Mouse (Mus musculus): ENCODE results near the gene Atoh7.
A peak's percentile ranks its signal among the peaks of the same experiment; 100 is the strongest.

The Atoh7 gene

DNA sequence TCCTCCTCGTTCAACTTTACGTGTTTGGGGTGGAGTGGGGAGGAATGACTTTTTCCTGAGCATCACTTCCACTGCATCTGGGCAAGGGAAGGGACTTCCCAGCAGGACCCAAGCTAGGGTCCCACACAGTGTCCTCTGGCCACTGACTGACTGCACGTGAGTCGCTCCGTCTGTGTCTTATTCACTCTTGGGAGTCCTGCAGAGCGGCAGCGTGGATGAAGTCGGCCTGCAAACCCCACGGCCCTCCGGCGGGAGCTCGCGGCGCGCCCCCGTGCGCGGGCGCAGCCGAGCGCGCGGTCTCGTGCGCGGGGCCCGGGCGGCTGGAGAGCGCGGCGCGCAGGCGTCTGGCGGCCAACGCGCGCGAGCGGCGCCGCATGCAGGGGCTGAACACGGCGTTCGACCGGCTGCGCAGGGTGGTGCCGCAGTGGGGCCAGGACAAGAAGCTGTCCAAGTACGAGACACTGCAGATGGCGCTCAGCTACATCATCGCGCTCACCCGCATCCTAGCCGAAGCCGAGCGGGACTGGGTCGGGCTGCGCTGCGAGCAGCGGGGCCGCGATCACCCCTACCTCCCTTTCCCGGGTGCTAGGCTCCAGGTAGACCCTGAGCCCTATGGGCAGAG, 601 bp downstream of the Atoh7 start:
- DNase-seq, result peak; percentile 67 to 75

DNA sequence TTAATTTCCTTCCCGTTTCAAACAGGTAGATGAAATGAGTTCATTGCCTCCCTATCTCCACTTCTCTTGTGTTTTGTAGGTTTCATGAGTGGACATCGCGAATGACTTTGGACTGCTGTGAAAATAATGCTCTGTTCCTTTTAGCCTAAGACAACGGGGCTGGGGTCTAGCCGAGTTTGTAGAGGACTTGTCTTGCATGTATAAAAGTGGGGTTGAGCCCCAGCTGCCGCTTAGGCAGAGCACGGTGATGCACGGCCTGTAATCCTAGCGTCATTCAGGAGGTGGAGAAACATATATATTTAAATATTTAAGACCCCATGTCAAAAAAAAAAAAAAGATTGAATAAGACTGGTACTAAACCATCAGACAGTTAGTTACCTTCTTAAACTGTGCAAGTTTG, 1.2 kb downstream of the Atoh7 start:
- DNase-seq, result no peak

DNA sequence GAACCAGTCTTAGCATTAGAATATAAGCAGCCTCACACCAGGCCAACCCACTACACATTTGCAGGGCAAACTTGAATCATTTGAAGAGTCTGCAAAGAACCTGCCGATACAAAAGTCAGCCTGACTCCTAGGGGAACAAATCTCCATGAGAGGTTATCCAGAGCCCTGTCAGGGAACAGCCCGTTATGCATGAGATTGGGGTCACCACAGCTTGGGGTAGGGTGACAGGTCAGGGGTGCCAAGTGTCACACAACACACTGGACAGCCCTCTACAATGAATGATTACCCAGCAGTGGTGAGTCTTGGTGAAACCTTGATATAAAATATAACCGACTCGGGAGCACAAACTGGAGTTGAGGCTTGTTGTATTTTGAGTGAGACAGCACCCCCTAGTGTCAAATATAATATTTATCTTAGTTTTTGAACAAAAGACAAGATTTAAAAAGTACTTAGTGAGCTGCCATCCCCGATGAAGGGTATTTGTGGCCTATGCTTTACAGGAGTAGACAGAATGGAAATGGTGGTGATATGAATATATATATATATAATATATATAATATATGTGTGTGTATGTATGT, 13.7 kb downstream of the Atoh7 start:
- peak in 1 of 2 experiments; percentile 8 for DNase-seq

DNA sequence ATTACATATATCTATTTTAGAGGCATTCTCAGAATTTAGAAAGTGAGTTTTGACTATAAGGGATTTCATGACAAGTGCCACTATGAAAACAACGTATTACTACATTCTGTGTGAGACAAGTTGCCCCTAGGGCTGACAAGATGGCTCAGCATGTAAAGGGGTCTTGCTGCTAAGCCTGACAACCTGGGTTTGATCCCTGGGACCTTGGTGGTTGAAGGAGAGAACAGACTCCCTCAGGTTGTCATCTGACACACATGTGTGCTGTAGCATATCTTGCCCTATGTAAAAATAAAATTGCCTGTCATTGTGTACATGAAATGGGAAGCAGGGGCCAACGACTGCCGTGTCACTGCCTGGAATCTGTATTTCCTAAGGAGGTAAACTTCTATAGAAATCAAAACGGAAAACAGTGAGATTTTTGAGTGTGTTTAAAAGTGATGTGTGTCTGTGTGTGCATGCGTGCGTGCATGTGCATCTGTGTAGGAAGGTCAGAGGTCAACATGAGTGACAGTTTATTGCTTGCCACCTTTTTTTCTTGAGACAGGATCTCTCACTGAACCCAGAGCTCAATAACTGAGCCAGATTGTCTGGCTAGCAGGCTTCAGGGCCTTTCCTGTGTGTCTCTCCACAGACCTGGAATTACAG, 14.4 kb downstream of the Atoh7 start:
- DNase-seq, result no peak

DNA sequence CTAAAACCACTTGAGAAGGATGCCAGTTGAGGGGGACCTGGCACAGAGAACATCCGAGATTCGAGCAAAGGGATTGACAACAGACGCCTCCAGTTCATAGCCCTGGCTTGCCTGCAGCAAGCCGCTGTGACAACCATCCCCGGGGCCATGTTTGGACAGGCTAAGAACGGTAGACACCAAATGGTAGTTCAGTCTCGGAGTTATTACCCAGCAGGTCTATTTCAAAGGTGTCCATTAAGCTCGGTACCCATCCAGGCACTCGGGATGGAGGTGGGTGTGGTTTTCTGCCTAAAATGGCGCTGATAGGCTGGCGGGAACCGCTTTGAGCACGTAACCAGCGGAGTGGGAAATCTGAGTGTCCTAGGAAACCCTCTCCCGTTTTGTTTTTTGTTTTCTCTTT, 16.4 kb downstream of the Atoh7 start:
- DNase-seq, result no peak

DNA sequence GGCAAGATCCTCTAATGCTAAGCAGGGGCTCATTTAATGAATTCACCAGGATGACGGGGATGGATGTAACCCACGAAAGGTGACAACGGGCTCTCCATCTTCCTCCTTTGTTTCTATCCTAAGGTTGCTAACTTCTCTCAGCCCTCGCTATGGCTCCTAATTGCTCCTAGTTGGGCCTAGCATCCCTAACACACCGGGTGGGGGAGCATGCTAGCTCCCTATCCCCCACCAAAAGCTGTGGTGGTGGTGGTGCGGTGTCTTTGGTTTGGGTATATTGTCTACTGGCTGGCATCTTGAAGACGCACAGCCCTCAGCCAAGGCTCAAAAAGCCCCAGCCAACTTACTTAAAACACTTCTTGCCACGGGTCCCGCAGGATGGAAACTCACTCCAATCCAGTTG, 16.9 kb downstream of the Atoh7 start:
- no peak for DNase-seq

DNA sequence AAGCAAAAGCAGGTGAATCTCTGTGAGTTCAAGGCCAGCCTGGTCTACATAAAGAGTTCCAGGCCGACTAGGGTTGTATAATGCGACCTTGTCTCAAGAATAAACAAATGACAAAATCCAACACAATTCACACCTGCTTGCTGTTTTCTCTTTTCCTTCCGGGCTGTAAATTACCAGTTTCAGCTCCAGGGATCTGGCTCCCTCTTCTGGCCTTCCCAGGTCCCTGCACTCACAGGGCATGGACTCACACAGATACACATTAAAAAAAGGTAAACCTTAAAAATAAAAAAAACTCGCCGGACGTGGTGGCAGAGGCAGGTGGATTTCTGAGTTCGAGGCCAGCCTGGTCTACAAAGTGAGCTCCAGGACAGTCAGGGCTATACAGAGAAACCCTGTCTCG, 18.1 kb downstream of the Atoh7 start:
- DNase-seq, result no peak

DNA sequence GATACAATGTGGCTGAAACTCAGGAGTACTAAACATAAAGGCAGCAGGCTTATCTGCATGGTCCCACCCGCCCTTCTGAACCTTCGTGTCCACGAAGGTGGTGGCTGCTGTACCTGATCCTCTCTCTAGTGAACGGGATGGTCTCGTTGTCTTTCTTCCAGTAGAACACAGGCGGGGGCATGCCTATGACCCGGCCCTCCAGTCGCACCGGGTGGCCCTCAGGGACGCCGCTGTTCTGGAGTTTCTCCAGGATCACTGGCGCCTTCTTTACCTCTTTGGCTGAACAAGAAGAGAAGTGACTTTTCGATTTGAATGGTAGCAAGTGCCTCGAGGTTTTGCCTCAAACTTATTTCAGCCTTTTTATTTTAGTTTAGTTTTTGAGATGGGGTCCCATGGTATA, 20.5 kb downstream of the Atoh7 start:
- no peak for DNase-seq

DNA sequence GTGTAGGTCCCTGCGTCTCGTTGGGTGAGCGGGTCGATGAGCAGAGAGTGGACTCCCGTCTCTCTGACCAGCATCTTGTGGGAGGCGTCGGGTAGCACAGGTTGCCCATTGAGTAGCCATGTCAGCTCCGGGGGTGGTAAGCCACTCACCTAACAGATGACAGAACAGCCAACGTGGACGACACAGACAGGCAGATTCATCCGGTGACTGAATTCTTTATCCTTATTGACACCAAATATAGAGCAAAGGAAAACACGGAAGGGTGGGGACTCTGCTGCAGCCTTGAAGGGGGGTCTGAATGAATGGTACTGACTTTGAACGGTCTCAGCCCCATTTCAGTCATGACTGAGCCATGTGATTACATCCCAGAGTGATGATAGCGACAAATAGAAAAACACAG, 22.5 kb downstream of the Atoh7 start:
- DNase-seq, result no peak

DNA sequence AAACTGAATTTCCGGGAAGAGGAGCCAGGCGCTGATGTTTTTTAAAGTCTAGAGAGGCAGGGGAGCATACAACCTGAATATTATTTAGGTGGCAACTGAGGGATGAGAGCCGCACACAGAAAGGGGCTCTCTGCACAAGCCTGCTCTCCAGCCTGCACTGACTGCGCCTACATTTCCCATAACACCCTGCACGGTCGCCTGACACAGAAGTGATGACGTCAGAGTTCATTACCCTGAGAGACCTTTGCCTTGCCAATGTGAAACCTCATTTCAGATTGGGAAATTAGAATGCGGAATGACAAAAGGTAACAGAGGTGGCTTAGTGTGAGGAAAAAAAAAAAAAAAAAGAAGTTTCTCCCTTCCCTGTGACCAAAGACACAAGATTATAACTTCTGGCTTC, 23.1 kb downstream of the Atoh7 start:
- DNase-seq, result peak; percentile 36 to 39

DNA sequence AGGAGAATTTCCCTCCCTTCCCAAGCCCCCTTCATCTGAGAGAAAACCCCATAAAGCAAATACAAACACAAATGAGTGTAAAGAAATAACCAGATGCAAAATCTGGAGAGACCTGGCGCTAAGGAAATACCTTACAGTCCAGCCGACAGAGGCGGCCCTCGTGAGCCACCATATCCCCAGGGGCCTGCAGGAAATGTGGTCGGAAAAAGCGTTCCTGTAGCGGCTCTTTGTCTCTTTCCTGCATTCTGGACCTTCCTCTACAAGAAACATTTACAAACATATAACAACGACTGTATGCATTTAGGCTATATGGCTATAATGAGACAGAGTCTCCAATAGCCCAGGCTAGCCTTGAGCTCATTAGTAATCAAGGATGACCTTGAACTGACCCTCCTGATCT, 23.7 kb downstream of the Atoh7 start:
- DNase-seq, result no peak

DNA sequence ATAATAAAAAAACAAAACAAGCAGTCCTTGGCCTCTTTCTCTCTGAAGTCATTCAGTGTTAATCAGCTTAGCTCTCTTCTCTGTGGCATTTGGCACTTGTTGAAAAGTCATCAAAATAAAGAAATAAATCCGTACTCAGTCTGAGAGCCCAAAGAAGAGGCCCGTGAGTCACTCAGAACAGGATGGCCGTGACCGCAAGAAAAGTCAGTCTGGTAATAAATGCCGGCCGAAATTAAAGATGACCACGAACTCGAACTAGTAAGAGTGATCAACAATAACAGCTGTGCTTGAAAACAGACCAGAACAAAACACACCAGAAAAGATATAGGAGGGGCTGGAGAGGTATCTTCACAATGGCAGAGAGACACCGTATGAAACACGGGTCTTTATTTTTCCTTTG, 24.6 kb downstream of the Atoh7 start:
- no peak for DNase-seq

DNA sequence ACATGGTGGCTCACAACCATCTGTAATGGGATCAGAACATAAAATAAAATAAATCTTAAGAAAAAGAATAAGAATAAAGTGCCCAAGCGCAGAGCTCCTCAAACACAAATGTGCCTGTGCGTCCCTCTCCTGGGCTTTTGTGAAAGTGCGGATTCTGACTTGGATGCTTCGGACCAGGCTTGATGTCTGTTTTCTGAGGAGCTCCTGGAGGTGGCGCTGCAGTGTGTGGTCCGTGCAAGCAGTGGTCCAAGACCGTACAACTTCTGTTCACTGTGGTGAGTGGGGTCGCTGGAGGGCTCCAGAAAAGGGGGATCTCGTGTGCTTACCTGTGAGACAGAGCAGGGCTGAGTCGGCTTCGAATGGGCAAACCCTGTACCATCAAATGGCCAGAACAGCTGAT, 25.9 kb downstream of the Atoh7 start:
- peak; percentile 16 to 38 for DNase-seq

DNA sequence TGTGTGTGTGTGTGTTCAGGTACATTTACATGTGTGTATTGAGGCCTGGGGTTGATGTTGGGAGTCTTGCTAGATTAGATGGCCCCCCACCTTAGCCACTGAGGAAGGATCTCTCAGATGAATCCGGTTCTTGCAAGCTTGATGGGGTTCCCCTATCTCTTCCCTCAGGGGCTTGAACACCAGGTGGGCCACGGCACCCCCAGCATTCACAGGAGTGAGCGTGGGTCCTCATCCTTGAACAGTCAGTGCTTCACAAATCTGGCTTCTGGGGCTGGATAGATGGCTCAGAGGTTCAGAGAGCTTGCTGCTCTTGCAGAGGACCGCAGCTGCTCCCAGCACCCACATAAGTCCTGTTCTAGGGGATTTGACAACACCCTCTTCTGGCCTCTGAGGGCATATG, 26.7 kb downstream of the Atoh7 start:
- DNase-seq, result no peak

DNA sequence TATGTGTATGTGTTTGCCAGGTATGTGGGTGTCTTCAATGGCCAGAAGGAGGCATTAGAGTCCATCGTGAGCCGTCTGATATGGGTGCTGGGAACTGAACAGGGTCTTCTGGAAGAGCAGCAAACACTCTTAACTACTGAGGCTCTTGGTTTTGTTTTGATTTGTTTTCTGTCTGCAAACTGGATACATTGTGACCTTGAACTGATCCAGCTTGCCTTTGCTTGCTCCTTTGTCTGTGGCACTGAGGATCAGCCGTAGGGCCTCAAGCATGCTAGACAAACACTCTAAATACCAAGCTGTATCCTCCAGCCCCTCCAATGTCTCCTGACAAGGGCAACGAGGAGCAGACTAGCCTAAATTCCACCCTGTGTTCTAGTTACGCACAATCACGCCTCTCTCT, 27.7 kb downstream of the Atoh7 start:
- DNase-seq, result no peak

DNA sequence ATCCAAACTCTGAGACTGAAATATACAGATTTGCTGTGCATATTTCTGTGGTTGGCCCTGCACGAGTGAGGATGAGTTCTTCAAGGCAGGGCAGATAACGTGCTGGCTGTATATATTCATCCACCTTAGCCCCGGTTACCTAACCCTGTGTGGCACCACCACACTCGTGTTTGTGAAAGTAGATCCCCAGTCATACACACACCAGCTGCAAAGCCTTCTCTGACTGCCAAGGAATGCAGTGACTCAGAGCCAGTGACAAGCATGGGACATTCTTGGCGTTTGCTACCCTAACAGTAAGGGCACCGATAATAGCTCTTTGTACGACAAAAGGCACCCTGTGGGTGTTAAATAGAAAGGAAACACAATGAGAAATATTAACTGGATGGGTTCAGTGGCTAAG, 28.8 kb downstream of the Atoh7 start:
- no peak for DNase-seq

DNA sequence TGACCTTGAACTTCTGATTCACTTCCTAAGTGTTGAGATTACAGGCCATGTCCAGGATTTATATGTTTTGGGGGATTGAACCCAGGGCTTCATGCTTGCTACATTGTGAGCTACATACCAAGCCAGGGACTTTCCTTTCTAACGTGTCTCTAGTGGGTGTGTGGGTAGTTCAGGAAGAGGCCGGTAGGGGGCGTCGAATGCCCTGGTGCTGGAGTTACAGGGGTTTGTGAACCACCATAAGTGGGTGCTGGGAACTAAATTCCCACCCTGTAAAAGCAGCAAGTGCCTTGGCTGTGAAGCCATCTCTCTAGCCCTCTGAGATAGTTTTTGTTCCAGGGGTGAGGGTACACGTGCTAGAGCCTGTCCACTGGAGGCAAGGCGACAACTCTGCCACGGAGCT, 31.0 kb downstream of the Atoh7 start:
- no peak for DNase-seq

DNA sequence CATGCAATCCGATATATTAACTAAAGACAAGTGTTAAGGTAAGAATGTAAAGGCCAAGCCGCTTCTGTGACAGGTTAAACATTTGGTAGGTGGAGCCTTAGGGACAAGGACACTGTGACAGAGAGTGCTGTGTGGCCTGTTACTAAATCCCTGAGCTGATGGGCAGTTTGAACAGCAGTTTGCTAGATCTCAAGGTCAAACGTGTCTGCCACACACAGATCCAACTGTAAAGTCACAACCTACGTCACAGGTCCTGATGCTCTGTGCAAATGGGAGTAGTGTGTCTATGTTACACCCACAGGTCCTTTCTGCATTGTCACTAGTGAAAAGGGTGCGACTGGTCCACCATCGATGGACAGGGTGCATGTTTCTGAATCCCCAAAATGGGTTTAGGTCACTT, 32.9 kb downstream of the Atoh7 start:
- no peak for DNase-seq

DNA sequence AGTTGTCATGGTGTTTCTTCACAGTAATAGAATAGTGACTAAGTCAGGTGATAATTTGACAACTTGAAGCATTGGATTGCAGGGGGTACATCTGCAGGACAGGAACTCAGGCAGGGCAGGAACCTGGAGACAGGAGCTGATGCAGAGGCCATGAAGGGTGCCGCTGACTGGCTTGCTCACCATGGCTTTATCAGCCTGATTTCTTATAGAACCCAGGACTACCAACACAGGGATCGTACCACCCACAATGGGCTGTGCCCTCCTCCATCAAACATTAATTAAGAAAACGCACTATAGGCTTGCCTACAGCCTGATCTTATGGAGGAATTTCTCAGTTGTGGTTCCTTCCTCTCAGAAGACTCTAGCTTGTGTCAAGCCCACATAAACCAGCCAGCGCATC, 33.9 kb downstream of the Atoh7 start:
- no peak for DNase-seq

DNA sequence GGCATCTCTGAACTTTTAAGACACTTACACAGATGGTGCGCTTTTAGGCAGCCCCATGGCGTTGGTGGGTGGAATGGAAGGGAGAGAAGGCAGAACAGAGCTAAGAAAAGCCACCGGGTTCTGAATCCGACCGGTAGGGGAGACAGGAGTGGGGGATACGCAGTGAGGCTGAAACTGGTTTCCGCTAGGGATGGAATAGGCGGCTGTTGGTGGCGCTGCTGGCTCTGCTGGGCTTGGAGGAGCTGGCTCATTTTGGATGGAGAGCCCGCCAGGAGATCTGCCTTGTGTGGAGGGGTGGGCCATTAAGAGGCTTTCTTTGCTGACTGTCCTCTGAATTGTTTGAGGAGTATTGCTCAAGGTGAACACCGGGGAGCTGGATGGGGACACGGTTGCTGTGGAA, 36.2 kb downstream of the Atoh7 start:
- no peak for DNase-seq

DNA sequence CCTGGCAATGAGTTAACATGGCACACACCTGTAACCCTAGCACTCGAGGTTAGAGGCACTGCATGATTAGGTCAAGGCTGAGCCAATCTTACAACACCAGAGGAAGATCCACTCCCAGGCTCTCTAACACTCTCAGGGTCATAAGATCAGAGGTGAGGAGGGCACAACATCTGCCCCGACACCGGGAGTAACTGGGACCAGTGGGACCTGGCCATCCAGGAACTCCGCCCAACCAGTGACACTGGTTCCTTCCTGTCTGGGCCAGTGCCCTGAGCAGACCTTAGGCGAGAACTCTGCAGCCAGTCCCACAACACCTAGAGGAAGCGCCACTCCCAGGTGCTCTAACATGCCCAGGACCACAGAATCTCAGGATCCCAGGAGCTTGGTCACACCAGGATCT, 37.0 kb downstream of the Atoh7 start:
- no peak for DNase-seq

DNA sequence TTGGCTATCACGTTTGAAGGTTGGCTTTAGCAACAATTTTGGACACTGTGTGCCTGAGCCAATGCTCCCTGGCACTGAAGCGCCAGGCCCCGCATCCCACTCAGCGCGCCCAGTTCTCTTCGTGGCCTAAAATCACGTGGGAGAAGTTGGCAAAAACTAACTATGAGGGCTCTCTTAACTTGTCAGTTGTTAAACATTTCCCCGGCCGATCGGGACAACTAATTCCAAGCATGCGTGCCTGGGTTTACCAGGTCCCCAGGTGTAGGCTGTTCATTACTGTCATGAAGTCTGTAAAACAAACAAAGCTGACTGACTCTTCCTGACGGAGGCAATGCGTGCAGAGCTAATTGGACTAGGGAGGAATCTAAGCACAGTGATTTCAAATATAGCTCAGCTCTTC, 43.2 kb downstream of the Atoh7 start:
- peak in 1 of 2 experiments; percentile 13 for DNase-seq

All from kidney, postnatal 4 days (tissue).